Mouse (Mus musculus) frontal cortex, adult (tissue): ENCODE results near the gene Fam171a2.
A peak's percentile ranks its signal among the peaks of the same experiment; 100 is the strongest.
"Not testable (repeated sequence)": the region's sequence is repeated elsewhere in the genome, so short reads cannot be mapped to it uniquely, and the experiment has no call there.

ENCODE experiments used
- ATAC-seq: cut with Nextera tagmentation; 2 replicates; pipeline ENCODE4 v1.9.2; 2017; ENCODE audit warnings: mild to moderate bottlenecking, moderate library complexity, mixed read lengths; ENCODE audit not compliant: low TSS enrichment

Gene Fam171a2

GRCm38 (mm10) chr11:102395250-102395649, 52.2 kb downstream of the Fam171a2 start:
- ATAC-seq: no peak

GRCm38 (mm10) chr11:102394421-102395124, 52.9 kb downstream of the Fam171a2 start:
- no peak for ATAC-seq

- ATAC-seq: 0 out of 2 replicates have a peak, but pooled peaks have one; percentile 25
These were observed 53.6 kb downstream of the Fam171a2 start for GRCm38 (mm10) chr11:102393719-102394420.

DNA sequence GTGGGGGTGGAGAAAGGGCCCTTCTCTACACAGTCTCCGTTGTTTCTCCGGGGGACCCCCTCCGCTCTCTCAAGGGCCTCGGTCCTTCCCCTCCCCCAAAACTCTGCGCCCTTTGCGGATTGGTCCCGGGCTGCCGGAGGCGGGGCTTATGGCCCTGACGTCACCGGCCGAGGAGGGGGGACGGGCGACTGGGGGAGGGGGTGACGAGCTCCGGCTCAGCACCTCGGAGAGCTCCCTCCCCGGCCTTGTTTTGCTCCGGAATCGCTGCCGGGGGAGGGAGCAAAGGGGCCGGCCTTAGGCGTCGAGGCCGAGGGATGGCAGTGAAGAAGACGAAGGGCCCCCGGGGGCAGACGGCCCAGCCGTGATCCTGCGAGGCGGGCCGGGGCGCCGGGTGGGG, 54.2 kb downstream of the Fam171a2 start, which contains the start of gene Rundc3a:
TSS of gene Rundc3a (plus strand) at position 166 of the 397 bp plus-strand sequence.
- ATAC-seq: peak; percentile 51

DNA sequence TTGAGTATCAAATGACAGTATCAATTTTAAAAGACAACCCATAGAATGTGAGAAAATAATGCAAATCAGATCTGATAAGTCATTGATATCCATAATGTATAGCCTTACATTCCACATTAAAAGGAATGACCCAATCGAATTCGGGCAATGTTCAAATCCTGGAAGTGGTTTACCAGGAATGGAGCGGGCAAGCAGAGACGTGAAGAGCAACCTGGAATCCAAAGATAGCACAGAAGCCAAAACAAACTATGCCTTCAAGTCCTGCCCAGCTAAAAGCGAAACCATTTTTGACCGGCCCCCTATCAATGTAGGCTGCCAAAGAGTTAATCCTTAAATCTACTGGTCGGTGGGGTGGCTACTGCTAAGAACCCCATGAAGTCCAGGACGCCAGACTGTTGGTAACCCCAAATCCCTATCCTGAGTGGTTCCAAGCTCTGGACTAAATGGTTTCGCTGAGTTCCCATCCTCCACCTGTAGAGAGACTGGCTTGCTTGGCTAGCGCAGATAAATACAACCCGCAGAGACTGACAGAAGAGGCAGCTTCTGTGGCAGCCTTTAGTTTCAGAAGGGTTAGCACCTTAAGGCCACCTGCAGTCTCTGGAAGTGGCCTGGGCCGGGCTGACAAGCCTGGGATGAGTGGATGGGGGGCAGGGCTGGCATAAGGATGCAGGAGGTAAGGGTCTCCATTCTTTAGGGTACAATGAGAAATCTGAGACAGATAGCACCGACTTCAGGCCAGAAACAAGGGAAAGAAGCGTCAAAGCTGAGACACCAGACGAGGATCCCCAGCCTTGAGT, 54.8 kb downstream of the Fam171a2 start:
- peak; percentile 15; the same call in 1 of the 2 replicates for ATAC-seq

DNA sequence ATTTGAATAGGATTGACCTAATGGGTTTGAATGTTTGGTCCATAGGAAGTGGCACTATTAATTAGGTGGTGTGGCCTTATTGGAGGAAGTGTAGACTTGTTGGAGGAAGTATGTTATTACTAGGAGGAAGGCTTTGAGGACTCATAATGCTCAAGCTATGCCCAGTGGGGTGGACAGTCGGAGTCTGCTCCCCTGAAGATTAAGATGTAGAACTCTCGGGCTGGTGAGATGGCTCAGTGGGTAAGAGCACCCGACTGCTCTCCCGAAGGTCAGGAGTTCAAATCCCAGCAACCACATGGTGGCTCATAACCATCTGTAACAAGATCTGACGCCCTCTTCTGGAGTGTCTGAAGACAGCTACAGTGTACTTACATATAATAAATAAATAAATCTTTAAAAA, 58.0 kb downstream of the Fam171a2 start:
- not testable (repeated sequence) for ATAC-seq
